Mouse (Mus musculus) bone marrow, adult 2 months (tissue): ENCODE measurements around the gene Fam186b.

ENCODE experiments used
- CTCF ChIP-seq: fragments of 200-500 bp; IDR thresholded peaks from 2 replicates; pipeline ENCODE4 v1.5.1; 2011; ENCODE audit warnings: low read length, control low read depth; ENCODE audit not compliant: control insufficient read depth, insufficient read depth
- POLR2A ChIP-seq: fragments of 200-500 bp; IDR thresholded peaks from 2 replicates; pipeline ENCODE4 v1.6.1; 2011; ENCODE audit warnings: low read depth, mild to moderate bottlenecking, control low read depth, low read length, borderline replicate concordance; ENCODE audit not compliant: control insufficient read depth

DNA sequence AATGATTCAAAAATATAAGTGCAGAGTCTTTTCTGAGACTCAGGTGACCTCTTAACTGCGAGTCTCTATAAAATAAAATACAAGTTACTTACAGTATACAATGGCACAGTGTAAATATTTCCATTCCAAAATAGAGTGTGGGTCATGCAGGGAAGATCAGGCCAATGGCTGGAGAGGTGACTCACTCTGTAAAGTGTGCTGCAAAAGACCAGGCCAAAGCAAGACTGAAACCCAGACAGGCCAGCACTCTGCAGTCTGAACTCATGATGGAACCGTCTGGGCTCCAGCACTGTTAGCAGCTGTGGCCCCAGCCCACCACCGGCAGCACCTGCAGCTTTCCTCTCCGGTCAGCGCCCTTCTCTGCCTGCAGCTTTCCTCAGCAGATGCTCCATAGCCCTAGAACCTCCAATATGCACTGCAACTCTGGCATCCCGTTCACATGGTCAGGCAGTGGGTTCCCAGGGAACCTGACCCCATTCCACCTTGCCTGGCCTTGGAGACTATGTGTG, 40.4 kb downstream of the Fam186b start:
- TF ChIP-seq POLR2A (no peak), CTCF (no peak)
